Mouse (Mus musculus): ENCODE measurements at regions not wholly inside any gene's neighbourhood (a gene's known extent, or its start where the extent isn't known, plus 50 kb on each side); places are given as distances from the start of the nearest gene placed in this dataset.

DNA sequence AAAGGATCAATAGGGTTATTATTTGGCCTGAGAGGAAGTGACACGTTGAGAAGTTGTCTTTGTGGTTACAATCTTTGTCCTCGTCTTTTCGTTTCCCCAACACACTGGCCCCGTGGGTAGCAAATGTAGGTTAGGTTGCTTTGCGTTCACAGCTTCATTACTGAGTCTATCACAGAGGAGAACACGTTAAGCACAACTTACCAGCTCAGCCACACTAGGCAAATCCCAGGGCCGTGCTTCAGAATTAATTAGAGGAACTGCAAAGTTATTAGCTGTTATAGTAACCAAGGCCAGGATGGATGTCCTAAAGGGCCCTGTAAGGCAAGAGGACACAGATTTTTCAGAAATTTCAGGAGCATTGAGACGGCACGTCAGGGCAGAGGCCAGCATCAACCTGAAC is 166.3 kb downstream of the Akain1 start:
- TF ChIP-seq POLR2A (IDR thresholded peaks at IDR 0.05; ENCODE audit: control insufficient read depth, low read depth, low read length) (no peak), CTCF (IDR thresholded peaks at IDR 0.05; ENCODE audit: control insufficient read depth, insufficient read depth, insufficient replicate concordance, low read depth, low read length) (no peak)
